Mouse (Mus musculus): ENCODE results near the gene Thumpd3. TPM values are rescaled to one million over a fixed set of nuclear protein-coding genes. Genes with fewer than 3 reads are reported as not detected.

The Thumpd3 gene
- total RNA-seq, 2 experiments from 2014 or later, result 38.2 to 40.6 TPM

- Histone ChIP-seq H3K4me3 (no peak overlapping the region), H3K27ac (peak overlapping the region; percentile 66)
- no peak for TF ChIP-seq CTCF (conservative IDR thresholded peaks at IDR 0.05)
- no peak for DNase-seq (ENCODE audit: low spot score in 2 of 2)
Measured at GRCm38 (mm10) chr6:113025774-113026173, 20.3 kb upstream of the Thumpd3 start.

GRCm38 (mm10) chr6:113027446-113027845 lies 18.6 kb upstream of the Thumpd3 start:
- TF ChIP-seq CTCF (conservative IDR thresholded peaks at IDR 0.05), result no peak
- peak overlapping the region; percentile 64; the same call in 1 of the 2 replicates for H3K27ac ChIP-seq
- no peak overlapping the region for H3K4me3 ChIP-seq
- DNase-seq (ENCODE audit: low spot score in 2 of 2), result no peak

GRCm38 (mm10) chr6:113029006-113029405 lies 17.0 kb upstream of the Thumpd3 start:
- Histone ChIP-seq H3K4me3 (no peak overlapping the region), H3K27ac (no peak overlapping the region)
- no peak for TF ChIP-seq CTCF (conservative IDR thresholded peaks at IDR 0.05)
- no peak for DNase-seq (ENCODE audit: low spot score in 2 of 2)

- Histone ChIP-seq H3K27ac (no peak overlapping the region), H3K4me3 (no peak overlapping the region)
- DNase-seq (ENCODE audit: low spot score in 2 of 2), result no peak
- no peak for TF ChIP-seq CTCF (conservative IDR thresholded peaks at IDR 0.05)
Measured at GRCm38 (mm10) chr6:113030553-113030952, 15.5 kb upstream of the Thumpd3 start.

GRCm38 (mm10) chr6:113030970-113031660 lies 14.9 kb upstream of the Thumpd3 start:
- H3K4me3 ChIP-seq, result no peak overlapping the region
- no peak overlapping the region for H3K27ac ChIP-seq
- no peak for DNase-seq (ENCODE audit: low spot score in 2 of 2)
- TF ChIP-seq CTCF (conservative IDR thresholded peaks at IDR 0.05), result no peak

- H3K27ac ChIP-seq, result no peak overlapping the region
- H3K4me3 ChIP-seq, result no peak overlapping the region
- DNase-seq (ENCODE audit: low spot score in 2 of 2), result no peak
- no peak; the same call in 1 of the 2 replicates for TF ChIP-seq CTCF (conservative IDR thresholded peaks at IDR 0.05)
Measured at GRCm38 (mm10) chr6:113032121-113032520, 13.9 kb upstream of the Thumpd3 start.

GRCm38 (mm10) chr6:113033185-113033584 lies 12.8 kb upstream of the Thumpd3 start:
- TF ChIP-seq CTCF (conservative IDR thresholded peaks at IDR 0.05), result no peak
- no peak for DNase-seq (ENCODE audit: low spot score in 2 of 2)
- Histone ChIP-seq H3K4me3 (no peak overlapping the region), H3K27ac (no peak overlapping the region)

- DNase-seq (ENCODE audit: low spot score in 2 of 2), result peak in 1 of 2 experiments; percentile 47
- peak overlapping the region; percentile 36; the same call in 1 of the 2 replicates for H3K27ac ChIP-seq
- TF ChIP-seq CTCF (conservative IDR thresholded peaks at IDR 0.05), result no peak
- no peak overlapping the region for H3K4me3 ChIP-seq
Measured at GRCm38 (mm10) chr6:113034466-113034865, 11.6 kb upstream of the Thumpd3 start.

- Histone ChIP-seq H3K4me3 (no peak overlapping the region), H3K27ac (no peak overlapping the region)
- DNase-seq (ENCODE audit: low spot score in 2 of 2), result no peak
- no peak for TF ChIP-seq CTCF (conservative IDR thresholded peaks at IDR 0.05)
Measured at GRCm38 (mm10) chr6:113036463-113037175, 9.4 kb upstream of the Thumpd3 start.

- H3K27ac ChIP-seq, result peak overlapping the region; percentile 54; the same call in 1 of the 2 replicates
- TF ChIP-seq CTCF (conservative IDR thresholded peaks at IDR 0.05), result peak; percentile 98
- peak overlapping the region; percentile 29; the same call in 1 of the 2 replicates for H3K4me3 ChIP-seq
Measured at GRCm38 (mm10) chr6:113037946-113038734, 7.9 kb upstream of the Thumpd3 start.

GRCm38 (mm10) chr6:113038735-113039058 lies 7.3 kb upstream of the Thumpd3 start:
- H3K27ac ChIP-seq, result no peak overlapping the region
- no peak for TF ChIP-seq CTCF (conservative IDR thresholded peaks at IDR 0.05)
- no peak for DNase-seq (ENCODE audit: low spot score in 2 of 2)
- no peak overlapping the region for H3K4me3 ChIP-seq

More at GRCm38 (mm10) chr6:113037946-113038734, 7.9 kb upstream of the Thumpd3 start:
- DNase-seq (ENCODE audit: low spot score in 2 of 2), result peak; percentile 55 to 74

- H3K4me3 ChIP-seq, result no peak overlapping the region
- no peak for DNase-seq (ENCODE audit: low spot score in 2 of 2)
- TF ChIP-seq CTCF (conservative IDR thresholded peaks at IDR 0.05), result no peak
- no peak overlapping the region for H3K27ac ChIP-seq
Measured at GRCm38 (mm10) chr6:113040319-113040718, 5.7 kb upstream of the Thumpd3 start.

Data from layer of hippocampus, adult 2 months (tissue).